Mouse (Mus musculus): ENCODE measurements around the gene Trabd2b. TPM values are rescaled to one million over a fixed set of nuclear protein-coding genes. Genes with fewer than 3 reads are reported as not detected.
A peak's percentile ranks its signal among the peaks of the same experiment; 100 is the strongest.

The Trabd2b gene
- total RNA-seq, 2 experiments from 2014 or later: 42.2 to 50.0 TPM

DNA sequence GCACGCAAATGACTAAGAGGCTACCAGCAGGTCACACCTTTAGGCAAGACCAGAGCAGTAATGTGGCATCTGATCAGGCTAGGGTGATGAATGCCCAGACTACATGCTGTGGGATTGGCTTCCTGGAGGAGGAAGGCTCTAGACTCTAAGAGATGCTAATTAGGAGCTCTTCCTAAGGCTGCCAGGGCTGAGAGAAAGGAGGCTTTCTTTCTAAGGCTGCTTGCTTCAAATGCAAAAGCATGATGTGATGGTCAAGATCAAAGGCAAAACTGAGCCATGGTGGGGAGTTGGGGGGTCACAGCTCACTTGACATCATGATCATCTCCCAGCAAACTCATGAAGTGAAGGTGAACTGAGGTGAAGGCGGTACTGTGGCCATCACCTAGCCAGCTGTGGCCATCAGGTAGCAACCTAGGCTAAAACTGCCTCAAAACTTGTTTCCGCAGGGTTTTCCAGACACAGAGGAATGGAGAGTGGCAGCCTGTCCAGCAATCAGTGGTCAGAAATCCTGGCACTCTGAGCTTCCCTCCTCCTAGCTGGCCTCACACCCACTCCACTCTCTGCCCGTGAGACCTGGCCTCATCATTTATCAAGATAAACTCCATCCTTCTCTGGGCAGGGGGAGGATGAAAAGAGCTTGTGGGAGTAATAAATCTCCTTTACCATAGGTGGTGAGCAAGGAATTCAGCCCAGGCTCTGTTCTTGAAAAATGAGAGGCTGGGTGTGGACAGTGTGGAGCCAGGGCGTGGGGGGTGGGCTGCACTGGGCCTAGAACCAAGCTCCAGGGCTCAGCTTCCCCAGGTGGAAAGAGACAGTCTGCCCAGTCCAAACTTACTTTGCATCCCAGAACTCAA lies 117.0 kb downstream of the Trabd2b start:
- intact Hi-C loops (cut with DNase I): no loop called here
- no peak for DNase-seq

DNA sequence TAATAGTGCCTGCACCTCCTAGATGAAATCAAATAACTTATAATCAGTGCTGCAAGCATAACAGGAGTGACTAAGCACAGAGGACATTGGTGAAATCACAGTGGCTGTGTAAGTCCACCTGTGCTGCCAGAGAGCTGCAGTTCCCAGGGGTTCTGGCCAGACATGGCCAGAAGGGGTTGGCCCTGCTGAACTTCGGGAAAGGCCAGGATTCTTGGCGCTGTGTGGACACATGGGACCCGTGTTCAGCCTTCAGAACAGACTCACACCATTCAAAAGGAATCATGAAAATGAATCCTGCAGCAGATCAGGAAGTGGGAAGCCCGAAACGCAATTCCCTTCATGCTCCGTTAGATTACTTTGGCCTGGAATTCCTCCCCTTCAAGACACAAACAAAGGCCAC lies 125.1 kb downstream of the Trabd2b start:
- intact Hi-C loops (cut with DNase I): no loop called here
- DNase-seq: no peak

DNA sequence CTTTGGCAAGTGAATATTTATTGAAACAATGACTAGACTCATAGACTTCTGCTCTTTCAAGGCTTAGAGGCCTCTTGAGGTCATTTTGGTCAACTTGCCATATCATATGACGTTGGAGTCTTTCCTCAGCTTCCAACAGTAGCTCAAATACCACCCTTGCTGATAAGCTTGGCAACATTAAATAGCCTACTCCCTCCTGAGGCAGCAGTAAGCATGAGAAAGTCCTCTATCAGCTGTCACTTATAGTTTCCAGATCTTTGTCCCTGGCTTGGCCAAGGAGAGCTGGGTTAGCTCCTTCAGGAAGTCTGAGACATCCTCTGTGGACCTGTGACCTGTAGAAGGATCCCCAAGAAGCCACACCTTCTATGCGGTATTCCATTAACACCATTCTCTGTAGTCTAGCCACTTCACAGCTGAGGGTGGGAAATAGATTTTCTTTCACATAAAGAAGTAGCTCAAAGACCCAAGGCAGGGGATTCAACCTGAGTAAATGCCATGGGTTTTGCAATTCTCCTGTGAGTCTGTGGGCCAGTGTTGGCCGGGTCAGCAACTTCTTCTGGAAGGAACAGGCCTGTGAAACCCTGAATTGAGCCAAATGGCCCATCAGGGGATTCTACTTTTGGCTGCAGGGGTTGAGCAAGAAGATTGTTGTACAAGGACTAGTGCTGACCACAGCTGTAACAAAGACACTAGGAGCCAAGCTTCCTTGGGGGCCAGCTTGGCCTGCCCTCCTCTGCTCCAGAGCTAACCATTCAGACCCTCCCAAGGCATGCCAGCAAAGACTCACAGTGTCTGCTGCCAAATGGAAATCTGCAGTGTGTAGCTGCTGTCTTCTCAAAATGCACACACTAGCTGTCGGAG lies 127.6 kb downstream of the Trabd2b start:
- peak; percentile 74 for DNase-seq
- intact Hi-C loops (cut with DNase I): no loop called here

DNA sequence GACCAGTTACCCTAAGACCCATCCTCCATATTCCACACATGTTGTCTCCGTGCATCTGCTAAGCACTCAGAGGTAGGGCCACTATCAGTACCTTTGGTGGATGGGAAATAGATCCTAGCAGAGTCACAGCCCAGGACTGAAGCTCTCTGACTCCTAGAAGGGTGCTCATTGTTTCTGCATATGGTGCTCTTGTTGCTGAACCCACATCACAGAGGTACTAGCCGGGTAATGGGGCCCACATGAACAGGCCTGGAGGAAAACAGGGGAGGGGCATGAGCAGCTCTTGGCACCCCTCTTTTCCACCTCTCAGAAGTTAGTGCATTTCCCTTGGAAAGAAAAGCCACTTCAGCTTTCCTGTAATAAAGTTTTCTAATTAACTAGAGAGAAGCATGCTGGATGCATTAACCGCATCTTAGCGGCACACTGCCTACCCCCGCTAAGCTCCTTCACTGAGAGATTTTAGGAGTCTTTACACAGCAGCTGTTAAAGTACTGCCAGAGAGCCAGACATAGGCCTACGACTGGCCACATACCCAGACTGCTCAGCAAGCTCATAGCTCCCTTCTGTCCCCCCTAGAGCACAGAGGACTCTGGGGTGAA lies 131.0 kb downstream of the Trabd2b start:
- intact Hi-C loops (cut with DNase I): loop anchor here (5.0 kb wide), 1 partner anchor 80 kb away; no protein-coding TSS in a partner anchor
- DNase-seq: no peak

DNA sequence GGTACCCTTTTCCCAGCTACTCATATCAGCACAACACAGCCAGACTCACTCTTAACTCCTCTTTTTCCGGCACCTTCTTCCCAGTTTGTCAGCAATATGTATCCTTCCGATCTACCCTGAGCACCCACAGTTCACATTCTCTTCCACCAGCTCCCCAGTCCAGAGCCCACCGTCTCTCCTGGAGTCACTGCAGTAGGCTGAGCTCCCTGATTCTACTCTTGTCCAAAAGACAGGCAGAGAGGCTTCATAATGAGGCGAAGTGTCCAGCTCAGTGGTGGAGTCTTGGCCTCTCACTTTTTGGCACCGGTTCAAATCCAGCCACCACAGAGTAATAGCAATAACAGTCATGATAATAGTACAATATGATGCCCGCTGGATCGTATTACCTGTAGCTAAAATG lies 133.5 kb downstream of the Trabd2b start:
- no peak for DNase-seq
- intact Hi-C loops (cut with DNase I): no loop called here

DNA sequence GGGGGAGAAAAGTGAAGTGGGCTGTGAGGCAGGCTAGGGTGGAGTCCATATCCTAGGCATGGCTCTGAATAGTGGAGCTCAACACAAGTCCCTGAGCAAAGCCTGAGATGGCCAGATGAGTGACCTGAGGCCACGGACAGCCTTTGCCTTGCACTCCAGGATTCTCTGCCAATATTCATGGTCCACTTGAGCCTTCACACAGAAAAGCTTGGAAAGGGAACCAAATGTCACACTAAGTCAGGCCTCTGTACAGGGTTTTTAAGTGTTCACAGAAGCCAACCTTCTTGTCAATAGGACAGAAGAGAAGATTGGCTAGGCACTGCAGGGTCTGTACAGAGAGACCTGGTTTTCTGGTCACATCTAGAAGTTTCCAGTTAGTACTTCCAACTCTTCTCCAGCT lies 134.7 kb downstream of the Trabd2b start:
- intact Hi-C loops (cut with DNase I): no loop called here
- no peak for DNase-seq

DNA sequence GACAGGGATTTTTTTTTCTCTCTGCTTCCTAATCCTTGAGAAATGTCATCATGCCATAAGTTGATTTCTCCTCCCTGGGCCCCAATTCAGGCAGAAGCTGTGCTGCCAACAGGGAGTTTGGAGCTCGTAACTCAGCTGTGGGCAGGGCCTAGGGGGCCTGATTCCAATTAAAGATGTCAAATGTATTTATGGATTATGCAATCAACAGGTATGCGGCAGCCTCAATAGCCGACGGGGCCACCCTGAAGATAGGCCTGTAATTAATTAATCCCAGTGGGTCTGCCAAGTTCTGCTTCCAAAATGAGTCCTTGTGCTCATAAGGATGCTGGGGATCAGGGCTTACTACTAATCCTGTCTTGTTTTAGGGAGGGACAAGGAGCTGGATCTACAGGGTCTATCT lies 135.6 kb downstream of the Trabd2b start:
- DNase-seq: no peak
- intact Hi-C loops (cut with DNase I): no loop called here

DNA sequence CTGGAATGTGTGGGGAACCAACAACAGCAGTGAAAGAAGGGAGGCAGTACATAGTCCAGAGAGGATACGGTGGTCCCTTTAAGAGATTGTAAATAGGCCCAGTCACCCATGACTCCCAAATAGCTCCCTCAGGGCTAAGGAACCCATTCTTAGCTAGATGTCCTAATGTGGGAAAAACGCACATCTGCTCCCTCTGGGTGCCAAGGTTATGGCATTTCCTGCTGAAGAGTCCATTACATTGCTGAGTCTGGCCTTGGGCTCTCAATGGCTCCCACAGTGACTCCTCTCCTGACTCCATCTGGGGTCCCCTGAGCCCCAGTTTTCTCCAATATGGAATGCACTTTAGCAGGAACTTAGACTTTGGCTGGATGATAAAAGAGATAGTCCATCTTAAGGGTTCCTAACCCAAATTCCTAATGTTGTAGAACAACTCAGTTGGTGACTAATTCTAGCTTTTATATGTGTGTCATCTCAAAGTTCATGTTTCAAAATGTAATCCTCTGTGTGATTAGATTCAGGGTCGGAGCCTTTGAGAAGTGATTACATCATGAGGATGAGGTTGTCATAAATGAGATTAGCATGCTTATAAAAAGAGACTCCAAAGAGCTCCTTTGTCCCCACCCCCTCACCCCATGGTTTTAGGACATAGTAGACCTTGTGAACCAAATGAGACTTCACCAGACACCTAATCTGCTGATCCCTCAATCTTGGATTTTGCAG lies 139.1 kb downstream of the Trabd2b start:
- intact Hi-C loops (cut with DNase I): no loop called here
- no peak for DNase-seq

DNA sequence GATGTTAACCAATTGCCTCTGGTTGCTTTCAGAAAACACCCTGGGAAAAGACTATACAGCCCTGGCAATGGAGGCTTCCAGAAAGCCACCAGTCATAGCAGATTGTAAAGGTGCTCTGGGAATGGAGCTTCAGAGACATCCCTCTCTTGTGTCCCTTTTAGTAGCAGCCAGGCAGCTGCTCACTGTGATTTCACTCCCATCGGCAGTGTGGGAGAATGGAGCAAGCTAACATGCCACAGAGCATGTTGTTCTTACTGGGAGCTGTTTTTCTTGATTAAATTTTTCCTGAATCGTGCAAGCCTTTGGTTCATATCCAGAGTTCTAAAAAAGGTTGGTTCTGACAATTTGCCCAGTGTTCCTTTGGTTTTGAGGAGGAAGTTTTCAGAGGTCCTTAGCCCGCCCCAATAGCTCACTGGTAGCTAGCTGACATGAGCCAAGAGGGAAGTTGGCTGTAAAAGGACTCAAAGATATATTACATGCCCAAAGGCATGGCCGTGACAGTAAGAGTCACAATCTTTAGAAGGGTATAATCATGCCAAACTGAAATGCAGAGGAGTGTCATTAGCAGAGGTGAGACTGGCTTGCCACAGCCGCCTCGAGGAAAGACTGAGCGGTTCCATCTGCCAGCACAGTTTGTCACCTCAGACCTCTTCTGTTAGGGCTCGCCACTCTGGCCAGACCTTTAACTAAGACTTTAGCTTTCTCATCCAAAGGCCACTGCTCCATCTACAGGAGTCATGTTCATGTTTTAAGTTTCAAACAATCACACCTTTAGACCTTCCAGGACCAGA lies 141.3 kb downstream of the Trabd2b start:
- intact Hi-C loops (cut with DNase I): no loop called here
- DNase-seq: no peak

DNA sequence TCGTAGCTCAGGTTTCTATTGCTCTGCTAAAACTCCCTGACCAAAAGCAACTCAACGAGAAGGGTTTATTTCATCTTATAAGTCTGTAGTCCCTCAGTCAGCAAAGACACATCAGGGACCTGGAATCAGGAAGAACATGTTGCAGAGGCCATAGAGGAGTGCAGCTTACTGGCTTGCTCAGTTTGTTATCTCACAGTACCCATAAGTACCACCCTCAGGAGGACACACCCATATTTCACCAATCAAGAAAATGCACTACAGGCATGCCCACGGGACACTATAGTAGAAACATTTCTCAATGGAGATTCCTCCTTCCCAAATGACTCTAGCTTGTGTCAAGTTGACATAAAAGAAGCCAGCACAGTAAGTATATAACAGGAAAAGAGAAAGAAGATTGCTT lies 143.0 kb downstream of the Trabd2b start:
- intact Hi-C loops (cut with DNase I): no loop called here
- DNase-seq: no peak

DNA sequence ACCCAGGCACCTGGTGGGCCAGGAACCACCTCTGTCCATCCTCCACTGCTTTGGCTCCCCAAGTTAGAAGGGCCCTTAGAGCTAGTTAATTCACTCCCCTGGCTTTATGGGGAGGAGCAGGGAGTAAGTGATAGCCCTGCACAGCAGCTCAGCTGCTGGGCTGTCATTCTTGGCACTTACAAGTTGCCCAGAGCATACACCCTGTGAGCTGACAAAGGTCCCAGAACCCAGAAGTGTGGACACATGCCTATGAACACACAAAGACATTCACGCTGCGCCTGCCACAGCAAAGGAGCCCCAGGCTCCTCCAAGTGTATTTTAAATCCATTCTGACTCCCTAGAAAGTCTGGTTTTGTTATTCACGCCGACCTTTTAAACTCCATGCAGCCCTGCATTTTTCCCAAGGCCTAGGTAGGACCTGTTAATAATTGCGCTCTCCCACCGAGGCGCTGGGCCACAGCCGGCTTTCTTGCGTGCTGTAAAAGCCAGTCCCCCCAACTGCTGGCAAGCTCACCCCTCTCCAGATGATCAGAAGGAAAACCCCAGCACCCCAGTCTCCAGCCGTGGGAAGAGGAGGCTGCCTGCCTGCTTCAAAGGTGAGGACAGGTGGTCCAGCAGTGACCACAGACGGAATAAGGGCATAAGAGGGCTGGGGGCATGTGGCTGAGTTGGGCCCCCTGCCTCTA lies 144.1 kb downstream of the Trabd2b start:
- no peak for DNase-seq
- intact Hi-C loops (cut with DNase I): no loop called here

DNA sequence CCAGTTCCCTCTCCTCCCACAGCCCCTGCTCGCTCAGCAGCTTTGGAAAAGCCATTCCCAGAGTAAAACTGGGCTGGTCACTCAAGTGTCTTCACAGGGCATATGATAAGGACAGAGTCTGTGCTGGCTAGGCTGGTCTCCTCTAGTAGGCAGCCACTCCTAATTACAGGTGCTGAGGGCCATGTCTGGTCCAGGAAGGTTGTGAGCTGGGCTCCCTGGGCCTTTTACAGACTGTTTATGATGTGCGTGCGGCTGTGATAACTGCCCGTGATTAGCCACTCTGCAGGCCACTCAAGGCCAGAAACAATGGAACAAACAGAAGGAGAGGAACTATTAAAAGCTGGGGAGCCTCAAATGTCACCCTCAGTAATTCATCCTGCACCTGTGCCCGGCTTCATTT lies 150.4 kb downstream of the Trabd2b start:
- intact Hi-C loops (cut with DNase I): no loop called here
- no peak for DNase-seq

DNA sequence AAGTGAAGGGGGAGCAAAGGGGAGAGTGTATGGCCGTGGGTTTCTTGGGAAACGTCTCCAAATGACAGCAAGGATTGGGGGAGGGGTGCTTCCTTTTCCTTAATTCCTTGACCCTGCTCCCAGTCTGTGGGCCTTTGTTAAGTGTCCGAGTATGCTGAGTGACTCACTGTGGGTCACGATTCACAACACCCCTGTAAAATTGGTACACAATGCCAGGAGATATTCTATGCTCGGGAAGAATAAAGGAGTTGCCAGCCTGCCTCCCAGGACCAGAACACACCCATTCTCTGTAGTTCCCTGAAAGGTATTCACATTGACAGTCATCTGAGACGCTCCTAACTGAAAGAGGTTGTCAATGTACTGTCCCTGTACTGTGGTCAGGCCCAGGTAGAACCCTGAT lies 151.2 kb downstream of the Trabd2b start:
- no peak for DNase-seq
- intact Hi-C loops (cut with DNase I): no loop called here

DNA sequence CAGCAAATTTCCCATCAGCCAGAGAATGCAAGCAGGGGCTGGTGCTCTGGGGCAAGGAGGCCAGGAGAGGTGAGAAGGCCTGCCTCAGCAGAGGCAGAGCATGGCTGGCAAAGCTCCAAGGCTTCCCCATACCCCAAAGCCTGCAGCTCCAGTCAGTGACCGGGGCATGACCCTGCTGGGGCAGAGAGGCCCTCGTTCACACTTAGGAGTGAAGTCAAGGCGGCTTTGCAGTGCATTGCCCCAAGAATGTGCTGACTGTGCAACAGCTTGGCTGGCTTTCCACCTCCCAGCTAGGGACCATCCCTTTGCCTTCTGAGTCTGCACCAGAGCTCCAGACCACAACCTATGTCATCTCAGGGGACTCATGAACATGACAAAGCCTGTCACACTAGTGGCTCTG lies 152.0 kb downstream of the Trabd2b start:
- DNase-seq: no peak
- intact Hi-C loops (cut with DNase I): no loop called here

DNA sequence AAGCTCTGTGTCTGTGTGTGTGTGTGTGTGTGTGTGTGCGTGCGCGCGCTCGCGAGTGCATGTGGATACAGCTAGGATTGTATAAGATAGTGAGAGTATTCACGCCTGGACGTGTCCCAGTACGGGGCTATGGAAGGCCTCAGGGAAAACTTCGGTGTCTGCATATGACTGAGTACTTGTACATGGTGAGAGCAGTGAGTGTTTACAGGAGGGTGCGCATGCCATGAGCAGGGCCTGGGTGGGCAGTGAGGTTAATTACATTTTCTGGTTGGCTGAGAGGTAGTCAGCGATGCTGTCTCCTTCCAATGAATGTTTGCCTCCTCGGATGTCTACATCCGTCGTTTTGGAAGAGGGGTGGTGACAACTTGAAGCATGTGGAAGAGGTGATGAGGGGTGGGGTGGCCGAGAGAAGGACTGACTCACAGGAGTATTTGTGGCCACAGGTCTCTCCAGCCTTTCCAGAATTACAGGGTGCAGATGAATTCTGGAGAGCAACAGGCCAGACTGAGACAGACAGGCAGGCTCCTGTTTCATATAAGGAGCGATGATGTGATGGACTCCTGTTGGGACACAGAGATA lies 154.2 kb downstream of the Trabd2b start:
- DNase-seq: no peak
- intact Hi-C loops (cut with DNase I): no loop called here

DNA sequence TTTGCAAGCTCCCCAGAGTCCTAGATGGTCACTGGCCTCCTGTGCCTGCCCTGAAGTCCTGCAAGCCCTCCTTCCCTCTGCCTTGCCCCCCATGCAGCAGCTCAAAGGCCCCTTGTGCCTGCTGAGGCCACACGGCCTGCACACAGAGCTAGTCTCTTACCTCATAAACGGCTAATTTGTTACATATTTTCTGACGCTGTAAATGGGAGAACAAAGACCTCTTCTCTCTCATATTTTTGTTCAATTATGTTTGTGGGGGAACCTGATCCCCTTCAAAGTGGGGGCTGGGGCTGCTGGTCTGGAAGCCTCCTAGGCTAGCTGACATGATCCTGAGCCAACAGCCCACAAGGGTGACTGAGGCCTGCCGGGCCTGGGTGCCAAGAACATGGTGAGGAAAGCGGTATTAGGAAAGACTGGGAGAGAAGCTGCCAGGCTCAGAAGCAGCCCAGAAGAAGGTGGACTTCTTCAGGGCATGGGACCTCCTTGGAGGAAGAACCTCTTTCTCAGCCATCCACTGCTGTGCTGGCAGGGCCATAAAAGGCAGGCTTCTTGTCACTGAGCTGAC lies 157.7 kb downstream of the Trabd2b start:
- intact Hi-C loops (cut with DNase I): no loop called here
- DNase-seq: no peak

DNA sequence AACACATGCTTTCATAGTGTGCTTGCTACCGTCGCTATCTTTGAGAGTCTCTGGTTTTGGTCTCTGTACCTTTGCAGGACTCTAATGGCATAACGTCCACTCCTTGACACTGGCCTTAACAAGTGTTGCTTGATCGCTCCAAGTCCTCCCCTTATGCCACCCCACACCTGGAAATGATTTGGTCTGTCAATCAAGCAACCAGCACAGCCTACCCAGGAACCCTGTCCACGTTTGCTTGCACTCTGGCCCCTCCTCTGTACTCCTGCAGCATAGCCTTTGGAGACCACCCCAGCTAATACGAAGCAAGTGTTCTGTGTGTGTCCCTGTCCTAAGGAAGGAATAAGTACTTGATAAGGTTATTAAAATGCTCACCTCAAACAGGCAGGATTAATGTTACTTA lies 161.1 kb downstream of the Trabd2b start:
- DNase-seq: no peak
- intact Hi-C loops (cut with DNase I): no loop called here

DNA sequence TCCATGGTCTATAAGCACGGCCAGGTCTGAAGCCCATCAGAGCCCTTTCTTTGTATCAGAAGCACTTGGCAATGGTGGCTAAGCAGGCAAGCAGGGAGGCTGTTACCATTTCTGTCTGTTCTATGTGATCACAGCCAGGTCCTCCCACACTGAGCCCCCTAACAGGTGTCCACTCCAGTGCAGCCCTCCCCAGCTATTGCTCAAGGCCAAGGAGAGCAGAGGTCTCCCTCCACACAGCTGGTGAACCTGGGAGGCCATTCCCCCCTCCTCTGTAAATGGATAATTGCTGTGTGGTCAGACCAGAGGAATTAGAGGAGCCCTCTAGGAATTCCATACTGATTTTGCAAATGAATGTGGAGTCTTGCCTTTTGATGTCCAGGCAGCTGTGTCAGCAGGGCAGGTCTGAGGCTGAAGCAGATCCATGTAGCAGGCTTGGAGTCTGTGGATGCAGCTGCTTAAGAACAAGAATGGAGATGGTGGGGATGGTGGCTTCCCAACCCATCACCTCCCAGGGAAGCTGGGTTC lies 161.6 kb downstream of the Trabd2b start:
- DNase-seq: no peak
- intact Hi-C loops (cut with DNase I): no loop called here
